Mouse (Mus musculus) intestine, embryonic 16.5 days (tissue): ENCODE data around the gene Clk3. TPM values are rescaled to one million over a fixed set of nuclear protein-coding genes. Genes with fewer than 3 reads are reported as not detected.

Source experiments
- ATAC-seq: fragments of 200-750 bp; cut with Nextera tagmentation; 2 replicates; pipeline ENCODE4 v1.8.0; 2017; ENCODE audit warnings: moderate TSS enrichment, moderate library complexity
- H3K27ac ChIP-seq: fragments of 300-500 bp; sonication (generic); 2 replicates; pipeline ENCODE4 v1.5.1; 2014; ENCODE audit warnings: mild to moderate bottlenecking, low read length
- H3K27me3 ChIP-seq: fragments of 300-500 bp; sonication (generic); replicated peaks from 2 replicates; pipeline ENCODE4 v1.6.1; 2014; ENCODE audit warnings: low read length, control low read depth, mixed read lengths; ENCODE audit not compliant: control insufficient read depth, insufficient read depth
- H3K36me3 ChIP-seq: fragments of 300-500 bp; sonication (generic); 2 replicates; pipeline ENCODE4 v1.6.1; 2014; ENCODE audit warnings: low read length, control low read depth; ENCODE audit not compliant: control insufficient read depth, insufficient read depth
- H3K4me1 ChIP-seq: fragments of 300-500 bp; sonication (generic); 2 replicates; pipeline ENCODE4 v1.6.1; 2014; ENCODE audit warnings: low read length, control low read depth, mixed read lengths; ENCODE audit not compliant: control insufficient read depth, insufficient read depth
- H3K4me2 ChIP-seq: fragments of 300-500 bp; sonication (generic); 2 replicates; pipeline ENCODE4 v1.6.1; 2014; ENCODE audit warnings: low read depth, low read length, control low read depth
- H3K4me3 ChIP-seq: fragments of 300-500 bp; sonication (generic); 2 replicates; pipeline ENCODE4 v1.5.1; 2014; ENCODE audit warnings: mild to moderate bottlenecking, low read length
- H3K9ac ChIP-seq: fragments of 300-500 bp; sonication (generic); 2 replicates; pipeline ENCODE4 v1.6.1; 2014; ENCODE audit warnings: low read depth, low read length
- H3K9me3 ChIP-seq: fragments of 300-500 bp; sonication (generic); 2 replicates; pipeline ENCODE4 v1.6.1; 2016; ENCODE audit warnings: low read length, control low read depth; ENCODE audit not compliant: control insufficient read depth
- WGBS: fragments of 180-500 bp; shearing (Covaris S2); extraction: QIAGEN DNeasy Blood & Tissue Kit; methylation state at CpG from one replicate; pipeline ENCODE4 v1.1.7; 2014; 5-methylcytosine and 5-hydroxymethylcytosine counted together
- polyA plus RNA-seq: library from polyadenylated mRNA; unstranded; fragments of >200 nt; fragmentation: Nextera tagmentation; extraction: Ambion mirVana; gene quantifications from 2 replicates; pipeline ENCODE4 v1.2.1, GENCODE M21; 2015

The Clk3 gene
- polyA plus RNA-seq, 1 experiment from 2014 or later: 63.1 TPM

DNA sequence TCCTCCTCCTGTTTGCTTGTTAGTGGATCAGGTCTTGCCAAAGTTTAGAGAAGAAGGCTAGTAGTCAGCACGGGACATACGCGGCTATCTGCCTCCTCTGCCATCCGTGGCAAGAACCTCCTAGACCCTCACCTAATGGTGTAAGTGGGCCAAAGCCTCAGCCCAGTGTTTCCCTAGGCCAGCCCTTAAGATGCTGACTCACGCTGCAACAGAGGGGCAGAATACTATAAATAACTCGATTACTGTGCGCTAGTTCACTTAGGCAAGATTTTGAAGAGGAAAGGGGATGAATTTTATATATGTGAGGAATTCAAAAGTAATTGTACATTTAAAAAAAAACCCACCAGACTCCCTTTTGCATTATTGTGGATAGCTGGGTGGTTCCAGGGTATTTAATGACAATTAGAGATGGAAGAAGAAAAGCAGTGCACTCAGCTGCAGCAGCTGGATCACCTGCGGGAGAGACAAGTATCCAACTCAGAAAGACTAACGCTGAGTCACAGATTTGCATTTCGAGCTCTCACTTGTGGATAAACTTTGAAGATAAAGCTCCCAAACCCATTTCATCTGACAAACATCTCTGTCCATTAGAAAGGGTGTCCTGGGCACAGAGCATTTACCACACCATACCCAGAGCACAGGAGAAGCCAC is 39.6 kb upstream of the Clk3 start:
- H3K4me1 ChIP-seq: peaks cover 18% of the 10 kb centered on the region
- H3K9me3 ChIP-seq: no peaks in the 10 kb centered on the region
- H3K36me3 ChIP-seq: no peaks in the 10 kb centered on the region
- H3K4me2 ChIP-seq: no peak overlapping the region
- ATAC-seq: no peak
- H3K9ac ChIP-seq: no peak overlapping the region
- H3K27ac ChIP-seq: no peak overlapping the region
- no peaks in the 10 kb centered on the region for H3K27me3 ChIP-seq
- WGBS: 61% methylated on average over 10 of the region's 10 CpGs
- H3K4me3 ChIP-seq: no peak overlapping the region

DNA sequence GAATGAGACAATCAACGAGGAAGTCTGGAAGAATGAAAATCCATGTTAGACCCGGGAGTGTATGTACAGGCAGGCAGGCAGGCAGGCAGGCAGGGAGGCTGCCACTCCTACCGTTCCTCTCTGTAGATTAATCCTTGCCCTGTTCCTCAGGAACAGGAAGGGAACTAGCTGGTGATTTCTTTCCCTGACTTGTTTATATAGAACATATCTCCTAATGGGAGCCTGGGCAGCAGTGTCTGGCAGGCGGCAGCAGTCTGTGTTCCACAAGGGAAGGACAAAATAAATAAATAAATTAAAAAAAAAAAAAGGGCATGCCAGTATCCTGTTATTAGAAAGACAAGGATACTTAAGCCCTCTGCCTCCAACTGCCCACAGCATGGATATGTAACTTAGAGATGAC is 38.2 kb upstream of the Clk3 start:
- Histone ChIP-seq H3K27ac (peak overlapping the region; percentile 42; the same call in 1 of the 2 replicates), H3K9ac (peak overlapping the region; percentile 2; the same call in 1 of the 2 replicates), H3K4me1 (peaks cover 18% of the 10 kb centered on the region)

DNA sequence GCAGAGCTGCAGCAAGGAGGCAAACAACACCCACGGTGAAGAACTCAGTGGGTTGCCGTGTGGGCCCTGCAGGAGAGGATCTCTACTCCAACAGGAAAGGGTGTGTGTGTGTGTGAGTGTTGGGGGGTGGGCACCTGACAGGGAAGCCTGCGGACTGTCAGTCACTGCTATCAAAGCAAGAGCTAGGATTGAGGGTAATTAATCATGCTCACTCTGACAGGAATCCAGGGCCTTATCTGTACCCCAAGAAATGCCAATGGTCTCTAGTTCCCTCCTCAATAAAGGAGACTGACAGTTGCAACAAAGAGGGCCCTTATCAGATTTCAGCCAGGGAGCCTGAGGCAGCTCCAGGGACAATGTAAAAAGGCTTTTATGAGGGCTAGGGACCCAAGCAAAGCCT is 37.4 kb upstream of the Clk3 start:
- peak; percentile 32; the same call in 1 of the 2 replicates for ATAC-seq
- 25% methylated on average over 3 of the region's 3 CpGs for WGBS
- H3K9me3 ChIP-seq: no peaks in the 10 kb centered on the region
- no peaks in the 10 kb centered on the region for H3K27me3 ChIP-seq
- no peak overlapping the region for H3K9ac ChIP-seq
- peaks cover 18% of the 10 kb centered on the region for H3K4me1 ChIP-seq
- H3K27ac ChIP-seq: no peak overlapping the region; the same call in 1 of the 2 replicates
- no peak overlapping the region for H3K4me3 ChIP-seq
- no peak overlapping the region for H3K4me2 ChIP-seq
- no peaks in the 10 kb centered on the region for H3K36me3 ChIP-seq

More for the DNA sequence above, 38.2 kb upstream of the Clk3 start:
- WGBS: 10% methylated on average over 4 of the region's 4 CpGs
- H3K4me2 ChIP-seq: no peak overlapping the region
- H3K27me3 ChIP-seq: no peaks in the 10 kb centered on the region
- no peak overlapping the region for H3K4me3 ChIP-seq
- no peaks in the 10 kb centered on the region for H3K36me3 ChIP-seq
- H3K9me3 ChIP-seq: no peaks in the 10 kb centered on the region
- ATAC-seq: peak; percentile 38; the same call in 1 of the 2 replicates

DNA sequence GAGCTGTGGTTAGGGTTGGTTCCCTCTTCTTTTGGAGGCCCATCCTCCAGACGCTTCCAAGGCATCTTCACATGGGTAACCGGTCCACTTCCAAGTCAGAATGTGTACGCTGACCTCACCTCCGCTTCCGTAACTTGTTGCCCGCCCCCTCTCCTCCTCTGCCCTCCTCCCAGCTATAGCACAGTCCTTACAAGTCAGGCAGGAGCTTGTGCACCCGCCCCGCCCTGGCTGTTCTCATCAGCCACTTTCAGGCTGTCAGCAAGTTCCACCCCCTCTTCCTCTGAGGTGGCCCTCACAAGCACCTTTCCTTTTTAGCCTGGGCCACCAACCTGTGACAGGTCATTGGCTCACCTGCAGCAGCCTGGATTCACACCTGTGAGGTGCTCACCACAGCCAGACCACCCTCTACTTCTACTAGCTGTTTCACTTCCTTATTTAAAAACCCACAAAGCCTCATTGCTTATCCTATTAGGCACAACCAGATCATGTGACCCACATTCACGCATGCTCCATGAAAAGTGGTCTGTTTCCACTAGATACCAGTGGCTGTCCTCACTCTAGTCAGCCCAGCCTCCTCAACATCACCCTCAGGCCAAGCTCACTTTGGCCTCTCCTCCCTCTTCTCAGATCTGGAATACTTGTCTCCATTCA is 34.8 kb upstream of the Clk3 start:
- H3K9ac ChIP-seq: no peak overlapping the region
- no peak overlapping the region for H3K4me2 ChIP-seq
- H3K36me3 ChIP-seq: no peaks in the 10 kb centered on the region
- H3K4me1 ChIP-seq: peaks cover 12% of the 10 kb centered on the region
- no peaks in the 10 kb centered on the region for H3K27me3 ChIP-seq
- ATAC-seq: no peak
- WGBS: 84% methylated on average over 9 of the region's 9 CpGs
- no peak overlapping the region for H3K4me3 ChIP-seq
- H3K9me3 ChIP-seq: no peaks in the 10 kb centered on the region
- no peak overlapping the region for H3K27ac ChIP-seq

DNA sequence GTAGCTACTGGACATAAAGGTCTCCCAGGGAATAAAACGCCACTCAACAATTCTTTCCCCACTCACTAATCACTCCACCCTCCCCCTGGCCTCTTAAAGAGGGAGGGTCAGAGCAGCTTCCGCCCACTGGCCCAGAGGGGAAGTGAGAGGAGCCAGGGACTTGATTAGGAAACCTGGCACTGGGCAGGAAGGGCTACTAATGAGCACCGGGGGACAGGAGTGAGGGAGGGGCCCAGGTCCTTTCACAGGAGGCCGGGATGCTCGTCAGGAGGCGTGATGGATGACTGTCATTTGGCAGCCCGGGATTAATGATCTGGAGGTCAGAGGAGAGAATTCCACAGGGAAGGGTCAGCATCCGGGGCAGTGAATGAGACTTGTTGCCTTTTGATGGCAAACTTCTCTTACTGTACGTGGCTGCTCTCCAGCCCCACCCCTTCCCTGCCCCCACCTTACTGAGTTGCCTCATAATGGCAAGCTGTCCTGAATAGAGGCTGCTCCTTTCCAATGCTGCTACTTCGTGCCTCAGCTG is 33.1 kb upstream of the Clk3 start:
- no peak overlapping the region for H3K4me2 ChIP-seq
- H3K27ac ChIP-seq: no peak overlapping the region
- ATAC-seq: peak; percentile 34; the same call in 1 of the 2 replicates
- peaks cover 10% of the 10 kb centered on the region; the same call in 1 of the 2 replicates for H3K4me1 ChIP-seq
- 26% methylated on average over 10 of the region's 10 CpGs for WGBS
- H3K27me3 ChIP-seq: no peaks in the 10 kb centered on the region
- no peak overlapping the region for H3K9ac ChIP-seq
- no peaks in the 10 kb centered on the region for H3K36me3 ChIP-seq
- no peaks in the 10 kb centered on the region for H3K9me3 ChIP-seq
- H3K4me3 ChIP-seq: no peak overlapping the region

DNA sequence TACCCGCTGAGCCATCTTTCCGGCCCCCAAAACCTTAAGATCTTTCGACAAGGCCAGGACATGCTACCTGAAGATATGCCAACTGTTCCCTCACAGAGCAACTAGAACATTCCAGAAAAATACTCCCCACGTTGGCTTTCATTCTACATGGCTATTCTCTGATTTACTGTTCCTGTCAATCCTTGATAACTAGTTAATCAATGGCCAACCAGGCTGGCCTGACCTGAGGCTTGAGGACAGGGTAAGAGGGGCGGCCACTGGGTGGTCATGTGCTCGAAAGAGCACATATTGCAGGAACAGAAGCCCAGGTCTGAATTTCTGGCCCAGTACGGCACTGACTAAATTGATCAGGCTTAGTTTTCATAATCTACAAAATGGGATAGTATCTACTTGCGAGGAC is 31.8 kb upstream of the Clk3 start:
- no peaks in the 10 kb centered on the region for H3K36me3 ChIP-seq
- no peaks in the 10 kb centered on the region for H3K4me1 ChIP-seq
- H3K27me3 ChIP-seq: no peaks in the 10 kb centered on the region
- ATAC-seq: no peak
- H3K4me2 ChIP-seq: no peak overlapping the region
- no peak overlapping the region for H3K4me3 ChIP-seq
- 87% methylated on average over 8 of the region's 8 CpGs for WGBS
- no peak overlapping the region for H3K9ac ChIP-seq
- H3K27ac ChIP-seq: no peak overlapping the region
- no peaks in the 10 kb centered on the region for H3K9me3 ChIP-seq

DNA sequence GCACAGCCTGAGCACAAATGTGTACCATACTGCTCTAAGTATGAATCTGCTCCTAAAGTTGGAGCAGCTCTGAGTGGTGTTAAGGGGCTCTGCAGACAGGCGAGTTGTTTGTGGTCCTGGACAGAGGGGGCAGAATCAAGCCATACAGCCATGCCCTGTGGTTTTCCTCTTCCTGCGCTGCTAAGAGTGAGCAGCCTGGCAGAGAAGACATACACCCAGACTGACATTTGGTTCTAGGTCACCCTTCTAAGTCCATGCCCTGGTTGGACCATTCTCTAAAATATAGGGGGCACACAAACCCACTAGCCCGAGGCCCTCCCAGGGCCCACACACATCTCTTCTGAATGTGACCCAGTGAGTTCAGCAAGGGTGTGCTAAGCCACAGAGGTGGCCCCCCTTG is 24.1 kb upstream of the Clk3 start:
- ATAC-seq: no peak
- 82% methylated on average over 3 of the region's 3 CpGs for WGBS
- Histone ChIP-seq H3K9me3 (peaks cover 7% of the 10 kb centered on the region; the same call in 1 of the 2 replicates), H3K36me3 (no peaks in the 10 kb centered on the region), H3K27ac (no peak overlapping the region), H3K4me1 (no peaks in the 10 kb centered on the region), H3K4me3 (no peak overlapping the region), H3K4me2 (no peak overlapping the region), H3K27me3 (no peaks in the 10 kb centered on the region), H3K9ac (no peak overlapping the region)

DNA sequence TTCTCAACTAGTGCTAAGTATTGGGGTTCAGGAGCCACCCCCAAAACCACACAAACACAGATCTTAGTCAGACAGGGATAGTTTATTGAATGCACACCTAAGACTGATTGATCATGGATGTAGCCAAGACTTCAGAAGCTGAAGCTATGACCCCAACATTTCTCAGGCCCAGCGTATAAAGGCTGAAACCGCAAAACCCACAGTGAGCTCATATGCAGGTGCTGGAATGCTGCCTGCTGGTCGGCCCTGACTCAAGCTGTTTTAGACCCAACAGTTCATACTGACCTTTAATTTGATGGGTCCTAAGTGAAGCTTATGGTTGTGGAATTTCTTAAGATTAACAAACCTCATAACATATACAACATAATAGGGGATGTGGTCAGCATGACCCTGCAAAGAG is 17.0 kb upstream of the Clk3 start:
- H3K4me2 ChIP-seq: no peak overlapping the region
- no peaks in the 10 kb centered on the region for H3K4me1 ChIP-seq
- H3K4me3 ChIP-seq: no peak overlapping the region
- H3K9ac ChIP-seq: no peak overlapping the region
- H3K27me3 ChIP-seq: no peaks in the 10 kb centered on the region
- H3K36me3 ChIP-seq: no peaks in the 10 kb centered on the region
- H3K27ac ChIP-seq: no peak overlapping the region
- peaks cover 7% of the 10 kb centered on the region; the same call in 1 of the 2 replicates for H3K9me3 ChIP-seq
- no peak for ATAC-seq
- 87% methylated on average over 3 of the region's 3 CpGs for WGBS

DNA sequence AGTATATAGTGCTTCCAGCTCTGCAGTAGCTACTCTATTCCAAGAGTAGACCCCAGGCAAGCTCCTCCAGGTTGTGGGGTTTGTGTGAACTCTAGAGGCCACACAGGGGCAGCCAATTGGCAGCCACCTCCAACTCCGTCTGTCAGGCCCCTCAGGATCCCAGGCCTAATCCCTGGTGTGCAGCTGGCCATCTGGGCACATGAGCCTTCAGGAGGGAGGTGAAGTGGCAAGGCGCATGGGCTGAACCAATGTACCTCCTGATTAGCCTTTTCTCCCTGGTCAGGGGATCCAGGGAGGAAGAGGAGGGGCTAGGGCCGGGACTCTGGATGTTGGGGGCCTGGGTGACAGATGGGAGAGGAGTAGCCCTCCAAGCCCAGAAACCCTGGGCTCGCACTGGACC is 10.1 kb upstream of the Clk3 start:
- 69% methylated on average over 4 of the region's 4 CpGs for WGBS
- Histone ChIP-seq H3K27ac (no peak overlapping the region), H3K4me1 (no peaks in the 10 kb centered on the region), H3K9ac (no peak overlapping the region), H3K36me3 (no peaks in the 10 kb centered on the region), H3K27me3 (no peaks in the 10 kb centered on the region), H3K9me3 (no peaks in the 10 kb centered on the region), H3K4me3 (no peak overlapping the region), H3K4me2 (no peak overlapping the region)
- no peak for ATAC-seq
